Mouse (Mus musculus): ENCODE measurements around the gene Mrpl35.

The Mrpl35 gene

GRCm38 (mm10) chr6:71799391-71799790 lies 27.4 kb downstream of the Mrpl35 start:
- no peak for DNase-seq (ENCODE audit: low read depth)

GRCm38 (mm10) chr6:71791771-71792170 lies 35.0 kb downstream of the Mrpl35 start:
- DNase-seq (ENCODE audit: low read depth): no peak

GRCm38 (mm10) chr6:71788348-71788747 lies 38.4 kb downstream of the Mrpl35 start:
- DNase-seq (ENCODE audit: low read depth): peak; percentile 14

GRCm38 (mm10) chr6:71783165-71783564 lies 43.6 kb downstream of the Mrpl35 start:
- no peak for DNase-seq (ENCODE audit: low read depth)

- DNase-seq (ENCODE audit: low read depth): no peak
These were observed 46.3 kb downstream of the Mrpl35 start for GRCm38 (mm10) chr6:71780431-71780830.

GRCm38 (mm10) chr6:71779831-71780230 lies 46.9 kb downstream of the Mrpl35 start:
- no peak for DNase-seq (ENCODE audit: low read depth)

- no peak for DNase-seq (ENCODE audit: low read depth)
These were observed 48.8 kb downstream of the Mrpl35 start for GRCm38 (mm10) chr6:71778016-71778415.

GRCm38 (mm10) chr6:71772636-71773208 lies 54.0 kb downstream of the Mrpl35 start:
- no peak for DNase-seq (ENCODE audit: low read depth)

- DNase-seq (ENCODE audit: low read depth): no peak
These were observed 54.6 kb downstream of the Mrpl35 start for GRCm38 (mm10) chr6:71772156-71772555.

GRCm38 (mm10) chr6:71771282-71771681 lies 55.5 kb downstream of the Mrpl35 start:
- no peak for DNase-seq (ENCODE audit: low read depth)

GRCm38 (mm10) chr6:71770856-71771255 lies 55.9 kb downstream of the Mrpl35 start:
- no peak for DNase-seq (ENCODE audit: low read depth)

GRCm38 (mm10) chr6:71769901-71770690 lies 56.7 kb downstream of the Mrpl35 start:
- DNase-seq (ENCODE audit: low read depth): no peak

- no peak for DNase-seq (ENCODE audit: low read depth)
These were observed 59.0 kb downstream of the Mrpl35 start for GRCm38 (mm10) chr6:71767761-71768160.

Data from c-Kit-positive CD71-negative TER-119-negative erythroid progenitor cells, embryonic 14.5 days (primary cell).